ENCODE assay signal across 13 mouse cellular contexts in the genomic region with DNA sequence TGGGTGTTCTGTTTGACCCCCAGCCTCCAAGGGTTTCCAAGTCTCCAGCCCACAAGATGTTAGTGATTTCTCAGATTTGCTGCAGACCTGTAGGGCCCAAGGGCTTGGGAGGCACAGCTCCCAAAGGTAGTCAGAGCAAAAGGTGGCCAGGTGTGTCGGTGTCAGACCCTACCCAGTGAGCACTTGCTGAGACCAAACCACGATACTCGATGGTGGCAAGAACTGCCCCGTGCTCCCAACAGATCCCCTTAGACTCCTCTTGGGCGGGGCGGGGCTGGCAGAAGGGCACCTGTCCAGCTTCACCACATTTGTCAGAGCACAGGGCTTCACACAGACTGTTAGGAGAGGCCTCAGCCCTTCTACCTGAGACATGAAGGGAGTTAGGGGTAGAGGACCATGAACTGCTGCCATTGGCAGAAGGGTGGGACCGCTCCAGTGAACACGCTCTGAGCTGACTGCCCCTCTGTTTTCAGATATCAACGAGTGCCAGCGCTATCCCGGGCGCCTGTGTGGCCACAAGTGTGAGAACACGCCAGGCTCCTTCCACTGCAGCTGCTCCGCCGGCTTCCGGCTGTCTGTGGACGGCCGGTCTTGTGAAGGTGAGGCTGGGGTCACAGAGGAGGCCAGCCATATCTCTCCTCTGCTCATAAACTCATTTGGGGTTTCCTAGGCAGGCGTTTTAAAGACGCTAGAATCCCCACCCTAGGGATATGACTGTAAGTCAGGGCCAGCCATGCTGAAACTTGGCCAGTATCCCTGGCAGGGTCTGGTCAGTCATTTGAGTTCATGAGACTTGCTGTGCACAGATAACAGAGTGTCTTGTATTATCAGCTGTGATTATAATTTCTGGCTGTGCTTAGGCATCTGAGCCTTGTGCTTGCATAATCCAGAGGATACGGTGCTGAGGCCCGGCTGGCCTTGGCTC. TPM values are rescaled to one million over a fixed set of nuclear protein-coding genes. Genes with fewer than 3 reads are reported as not detected.
DNase-seq lines count a peak whose midpoint lies in the region; ATAC-seq lines count a peak whose summit lies in the region.
"Had no signal": no experiment of that assay in that cellular context is flagged by ENCODE, and none has a peak within 500 bp of the region (broad histone marks: within the 10 kb centered on the region; RNA-seq: fewer than 3 reads in every experiment).

No protein-coding gene starts in this region.

- 93% methylated on average over 22 of the region's 22 CpGs for WGBS in heart, embryonic 10.5 days
- 87% methylated on average over 22 of the region's 22 CpGs for WGBS in liver, embryonic 11.5 days

- no peak overlapping the region for H3K27ac ChIP-seq in heart, embryonic 10.5 days
- H3K27ac ChIP-seq in liver, embryonic 11.5 days (ENCODE audit: low read depth, low read length) = no peak overlapping the region
- H3K27ac ChIP-seq: forebrain, embryonic 10.5 days had no signal

- ATAC-seq in liver, embryonic 11.5 days (replicated peaks; ENCODE audit: low FRiP score) = no peak
- ATAC-seq in erythroblast, adult 5-6 weeks (replicated peaks; ENCODE audit: low FRiP score, poor library complexity, severe bottlenecking) = no peak
- ATAC-seq: inflammation-experienced regulatory T-cells, adult 6 months; liver, postnatal 0 days; midbrain, embryonic 16.5 days had no signal

- H3K4me3 ChIP-seq in heart, embryonic 10.5 days = no peak overlapping the region
- no peak overlapping the region for H3K4me3 ChIP-seq in liver, embryonic 11.5 days (ENCODE audit: low read depth, low read length)
- H3K4me3 ChIP-seq: forebrain, embryonic 10.5 days had no signal

- intact Hi-C loops in heart, postnatal 14 days (cut with DNase I) = no loop called here

- peaks cover 96% of the 10 kb centered on the region for H3K36me3 ChIP-seq in heart, embryonic 10.5 days
- H3K36me3 ChIP-seq in liver, embryonic 11.5 days (ENCODE audit: control insufficient read depth, insufficient read depth, low read length) = peaks cover 11% of the 10 kb centered on the region

- no peaks in the 10 kb centered on the region for H3K4me1 ChIP-seq in heart, embryonic 10.5 days
- H3K4me1 ChIP-seq in liver, embryonic 11.5 days (replicated peaks; ENCODE audit: control insufficient read depth, insufficient read depth, low read length) = no peaks in the 10 kb centered on the region
- H3K4me1 ChIP-seq: forebrain, embryonic 10.5 days had no signal

- peak; percentile 78 to 89 for DNase-seq in heart, adult 18-20 months
- no peak for DNase-seq in heart, embryonic 10.5 days (ENCODE audit: low spot score)
- DNase-seq in gastrocnemius, adult 18-20 months (ENCODE audit: low spot score) = peak; percentile 62
- DNase-seq in heart, postnatal 14 days = peak; percentile 63 to 72
- DNase-seq in kidney, postnatal 14 days = peak; percentile 38
- no peak for DNase-seq in cerebellum, postnatal 4 days (ENCODE audit: low spot score in 2 of 2)
- DNase-seq in liver, embryonic 11.5 days (ENCODE audit: low spot score) = no peak
- DNase-seq: liver, postnatal 0 days had no signal

- H3K4me2 ChIP-seq in liver, embryonic 11.5 days = no peak overlapping the region

- no peak overlapping the region for H3K9ac ChIP-seq in liver, embryonic 11.5 days (ENCODE audit: low read depth, low read length)
- H3K9ac ChIP-seq: liver, postnatal 0 days had no signal

- peaks cover 7% of the 10 kb centered on the region; the same call in 1 of the 2 replicates for H3K27me3 ChIP-seq in heart, embryonic 10.5 days (ENCODE audit: insufficient read depth, poor library complexity, severe bottlenecking)
- no peaks in the 10 kb centered on the region for H3K27me3 ChIP-seq in liver, embryonic 11.5 days (replicated peaks; ENCODE audit: control insufficient read depth, insufficient read depth, low read length)

- H3K9me3 ChIP-seq in heart, embryonic 10.5 days = no peaks in the 10 kb centered on the region
- H3K9me3 ChIP-seq in liver, embryonic 11.5 days (ENCODE audit: control insufficient read depth, low read length) = no peaks in the 10 kb centered on the region
- H3K9me3 ChIP-seq: forebrain, embryonic 10.5 days had no signal

RNA-seq across cellular contexts. Expression of a gene that starts 33.3 kb away (rescaled TPM):
- total RNA-seq in heart, adult 18-20 months (2021) = 10 to 100 TPM; 54.5 to 74.1 TPM
- polyA plus RNA-seq in heart, embryonic 10.5 days (2016; fragmentation: Nextera tagmentation; extraction: Ambion mirVana) = 146 and 177 TPM in 2 replicates
- 10 to 100 TPM in 1 of 2 experiments, 1 to 10 TPM in 1; 8.5 to 11.1 TPM for total RNA-seq in gastrocnemius, adult 18-20 months (2021)
- 10 to 100 TPM; 60.9 to 78.2 TPM for total RNA-seq in heart, postnatal 14 days (2021)
- polyA plus RNA-seq in liver, embryonic 11.5 days (2014; fragmentation: Nextera tagmentation; extraction: Ambion mirVana) = 57.6 and 60.2 TPM in 2 replicates
- not detected in 2 replicates for total RNA-seq in erythroblast, adult 5-6 weeks (2015; ENCODE audit: low replicate concordance)
- not detected in 2 replicates for total RNA-seq in erythroblast, adult 5-6 weeks (2017; ENCODE audit: low replicate concordance)
- total RNA-seq: neutrophil, adult 5-6 weeks had no signal
- polyA plus RNA-seq: inflammation-experienced regulatory T-cells, adult 6 months had no signal

Comparison
In these comparisons a context has a peak if more than half of its experiments do, and no peak if none do; other contexts are left out.
1. DNase-seq: peak in heart, adult 18-20 months (2 of 2), gastrocnemius, adult 18-20 months (single experiment), heart, postnatal 14 days (2 of 2) and kidney, postnatal 14 days (single experiment); none in heart, embryonic 10.5 days (single experiment), cerebellum, postnatal 4 days (0 of 2) and liver, embryonic 11.5 days (single experiment).
2. RNA of a gene that starts 33.3 kb away (total RNA-seq): 60.9 to 78.2 TPM in heart, postnatal 14 days, 54.5 to 74.1 TPM in heart, adult 18-20 months and 8.5 to 11.1 TPM in gastrocnemius, adult 18-20 months; not detected in erythroblast, adult 5-6 weeks; every median in the first group is over 4 times any median in the second.